Mouse (Mus musculus): ENCODE measurements around the gene Prdm11.

DNA sequence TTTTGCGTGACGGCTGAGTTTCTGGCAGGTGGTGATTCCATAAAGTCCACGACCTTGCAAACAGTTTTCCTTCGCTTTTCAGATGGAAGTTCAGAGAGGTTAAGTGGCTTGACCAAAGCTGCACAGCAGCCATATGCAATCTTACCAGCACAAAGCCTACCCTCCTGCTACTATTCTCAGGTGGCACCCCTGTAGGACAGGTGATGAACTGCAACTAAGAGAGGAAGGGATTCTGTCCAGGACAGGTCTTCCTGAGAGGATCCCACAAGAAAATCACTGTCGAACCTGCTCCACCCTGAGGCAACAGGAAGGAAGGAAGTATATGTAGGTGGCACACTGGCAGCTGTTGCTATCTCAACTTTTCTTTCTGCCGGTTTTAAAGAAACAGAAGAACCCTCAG is 17.1 kb downstream of the Prdm11 start:
- TF ChIP-seq CTCF (IDR thresholded peaks at IDR 0.05; ENCODE audit: low read depth, low read length): no peak
- TF ChIP-seq GATA2 (IDR thresholded peaks at IDR 0.05; ENCODE audit: borderline replicate concordance, low read depth, low read length): no peak

Measured in G1E (cell line).